Mouse (Mus musculus) CD4-positive, CD25-positive, alpha-beta regulatory T cell, adult 2 months (primary cell): ENCODE data around the gene Olfr93.
"Not testable (repeated sequence)": the region's sequence is repeated elsewhere in the genome, so short reads cannot be mapped to it uniquely, and the experiment has no call there.

Experiments used
- DNase-seq: peaks from one replicate; pipeline ENCODE4 v3.0.0-alpha.2; 2012; ENCODE audit warnings: low read depth, low spot score

The Olfr93 gene

DNA sequence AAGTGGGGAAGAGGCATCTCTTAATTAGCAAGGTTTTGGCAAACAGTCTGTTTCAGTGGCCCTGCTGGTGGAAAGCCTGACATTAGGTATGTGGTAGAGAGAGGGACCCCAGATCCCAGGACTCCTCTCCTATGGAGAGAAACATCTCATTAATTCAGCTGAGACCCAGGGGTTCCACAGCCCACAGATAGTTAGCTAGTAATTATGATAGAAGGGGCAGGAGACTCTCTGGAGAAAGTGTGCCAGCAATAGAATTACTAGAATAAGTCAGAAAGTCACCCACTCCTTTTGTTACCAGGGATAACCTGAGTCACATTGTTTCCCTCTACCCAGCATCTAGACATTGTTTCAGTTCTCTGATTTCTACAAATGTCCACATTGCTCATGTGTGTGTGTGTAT lies at the start of gene Olfr93:
Gene Olfr93 (minus strand): TSS at position 101 of the 400 bp plus-strand sequence.
- DNase-seq: no peak

DNA sequence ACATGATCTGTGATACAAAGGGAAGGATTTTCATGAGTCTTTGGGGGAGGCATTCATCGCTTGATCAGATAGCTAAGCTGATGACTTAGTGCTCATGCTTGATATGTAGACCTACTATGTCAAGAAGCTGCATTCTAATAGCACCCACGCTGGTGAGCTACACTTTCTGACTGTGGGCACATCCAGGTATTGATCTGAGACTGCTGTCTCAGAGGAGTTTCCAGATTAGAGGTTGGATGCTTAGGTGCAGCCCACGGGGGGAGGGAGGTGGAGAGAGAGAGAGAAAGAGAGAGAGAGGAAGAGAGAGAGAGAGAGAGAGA lies 42.6 kb upstream of the Olfr93 start:
- no peak for DNase-seq

DNA sequence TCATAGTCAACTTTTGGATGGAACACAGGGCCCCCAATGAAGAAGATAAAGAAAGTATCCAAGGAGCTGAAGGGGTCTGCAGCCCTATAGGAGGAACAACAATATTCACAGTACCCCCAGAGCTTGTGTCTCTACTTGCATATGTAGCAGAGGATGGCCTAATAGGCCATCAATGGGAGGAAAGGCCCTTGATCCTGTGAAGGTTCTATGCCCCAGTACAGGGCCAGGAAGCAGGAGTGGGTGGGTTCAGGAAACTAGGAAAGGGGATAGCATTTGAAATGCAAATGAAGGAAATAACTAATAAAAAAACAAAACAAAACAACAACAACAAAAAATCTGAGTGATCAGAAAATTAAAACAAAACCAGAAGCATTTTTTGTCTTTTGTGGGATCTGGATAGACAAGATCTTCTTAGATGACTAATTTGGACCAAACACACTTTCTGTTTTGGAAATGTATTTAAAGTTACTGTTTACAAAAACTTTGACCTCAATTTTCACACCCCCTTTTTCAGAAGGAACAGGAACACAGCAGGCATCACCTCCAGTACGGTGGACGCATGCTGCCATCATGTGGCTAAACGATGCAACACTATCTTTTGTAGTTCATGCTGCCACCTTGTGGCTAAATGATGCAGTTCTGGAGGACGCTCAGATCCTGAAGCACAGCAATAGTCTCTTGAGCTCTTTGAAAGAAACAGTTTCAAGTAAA lies 42.1 kb upstream of the Olfr93 start:
- DNase-seq: peak; percentile 84

DNA sequence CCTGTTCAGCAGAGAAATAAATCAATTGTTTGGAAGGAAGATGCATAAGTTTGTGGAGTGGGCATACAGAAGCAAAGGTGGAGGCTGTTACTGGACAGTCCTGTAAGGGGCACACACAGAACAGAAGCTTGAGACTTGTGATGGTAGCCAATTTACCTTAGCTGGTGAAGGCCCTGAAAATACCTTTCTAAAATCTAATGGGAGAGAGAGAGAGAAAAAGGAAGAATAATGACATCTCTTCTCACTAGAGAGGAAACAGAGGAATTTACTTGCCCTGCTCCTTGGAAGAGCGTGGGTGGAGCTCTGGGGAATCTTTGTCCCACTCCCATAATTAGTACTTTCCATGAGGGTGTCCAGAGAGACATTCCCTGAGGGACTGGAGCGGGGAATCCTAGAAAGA lies 39.6 kb upstream of the Olfr93 start, which contains the start of gene Olfr94:
Gene Olfr94 (minus strand): TSS at position 101 of the 400 bp plus-strand sequence.
- DNase-seq: no peak

DNA sequence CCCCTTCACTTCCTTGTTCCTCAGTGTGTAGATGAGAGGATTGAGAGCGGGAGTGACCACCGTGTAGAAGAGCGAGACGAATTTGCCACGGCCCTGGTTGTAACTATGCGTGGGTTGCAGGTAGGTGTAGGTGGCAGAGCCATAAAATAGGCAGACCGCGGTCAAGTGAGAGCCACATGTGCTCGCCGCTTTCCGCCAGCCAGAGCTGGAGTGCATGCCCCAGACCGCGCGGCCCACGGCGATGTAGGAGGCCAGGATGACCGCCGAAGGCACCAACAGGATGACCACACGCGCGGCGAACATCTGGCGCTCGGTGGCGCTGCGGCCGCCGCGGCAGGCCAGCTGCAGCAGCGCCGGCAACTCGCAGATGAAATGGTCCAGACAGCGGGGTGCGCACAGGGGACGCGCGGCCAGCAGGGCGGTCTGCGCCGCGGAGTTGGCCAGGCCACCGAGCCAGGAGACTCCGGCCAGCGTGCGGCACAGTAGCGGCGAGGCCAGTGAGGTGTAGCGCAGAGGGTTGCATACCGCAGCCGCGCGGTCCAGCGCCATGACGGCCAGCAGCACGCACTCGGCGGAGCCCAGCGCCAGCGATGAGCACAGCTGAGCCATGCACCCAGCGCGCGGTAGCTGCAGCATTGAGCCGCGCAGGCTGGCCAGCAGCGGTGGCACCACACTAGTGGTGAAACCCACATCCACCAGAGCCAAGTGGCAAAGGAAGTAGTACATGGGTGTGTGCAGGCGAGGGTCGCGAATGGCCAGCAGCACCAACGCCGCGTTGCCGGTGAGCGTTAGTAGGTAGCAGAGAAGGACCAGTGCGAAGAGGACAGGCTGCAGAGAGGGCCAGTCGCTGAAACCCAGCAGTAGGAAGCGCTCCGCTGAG lies 35.8 kb upstream of the Olfr93 start:
- no peak for DNase-seq

DNA sequence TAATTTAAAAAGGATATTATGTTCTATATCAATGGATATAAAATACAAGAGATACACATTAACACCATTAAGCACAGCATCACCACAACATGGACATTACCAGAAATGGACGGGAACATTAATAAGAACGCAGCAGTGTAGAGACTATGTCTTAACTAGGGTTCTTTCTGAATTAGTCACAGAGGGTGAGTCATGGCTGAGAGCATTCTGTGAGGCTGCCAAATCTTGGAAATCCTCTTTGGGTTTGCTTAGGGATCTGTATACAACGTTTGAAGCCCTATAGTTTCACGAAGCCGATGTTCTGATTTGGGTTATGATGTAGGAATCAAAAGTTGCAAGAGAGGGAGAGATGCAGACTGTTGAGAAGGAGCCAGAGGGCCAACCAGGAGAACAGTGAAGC lies 33.5 kb upstream of the Olfr93 start:
- no peak for DNase-seq

DNA sequence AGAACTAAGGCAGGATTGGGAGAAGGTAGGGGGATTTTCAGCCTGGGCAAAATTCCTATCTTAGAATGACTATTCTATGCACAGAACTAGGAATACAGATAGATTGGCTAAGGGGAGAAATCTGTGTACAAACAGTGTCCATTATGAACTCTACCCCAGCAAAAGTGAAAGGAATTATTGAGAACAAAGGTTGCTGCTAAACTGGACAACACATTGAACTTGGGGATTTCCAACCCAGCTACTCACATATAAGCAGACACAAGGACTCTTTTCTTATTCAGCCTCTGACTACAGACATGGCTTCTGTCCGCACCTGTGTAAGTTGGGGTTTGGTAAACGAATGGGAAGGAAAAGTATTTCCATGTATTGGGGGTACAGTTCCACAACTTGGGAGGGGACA lies 32.4 kb upstream of the Olfr93 start, which contains the start of gene Ubd:
Gene Ubd (plus strand): TSS at position 237 of the 400 bp plus-strand sequence.
- DNase-seq: no peak

DNA sequence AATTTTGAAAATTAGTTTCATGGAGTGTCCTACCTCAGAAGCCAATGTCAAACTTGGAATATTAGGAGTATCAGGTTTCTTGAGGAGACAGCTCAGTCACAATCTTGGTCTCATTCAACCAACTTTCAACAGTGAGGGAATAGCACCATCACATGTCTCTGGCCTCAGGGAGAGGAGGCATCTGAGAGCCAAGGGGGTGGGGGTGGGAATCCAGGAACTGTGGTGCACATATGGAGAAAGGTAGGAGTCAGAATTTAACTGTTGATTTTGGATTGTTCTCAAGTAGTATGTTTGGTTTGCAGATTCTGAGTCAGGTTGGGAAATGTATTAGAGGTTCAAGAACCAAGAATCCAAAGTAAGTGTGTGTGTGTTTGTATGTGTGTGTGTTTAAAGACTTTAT lies 31.7 kb upstream of the Olfr93 start:
- no peak for DNase-seq

DNA sequence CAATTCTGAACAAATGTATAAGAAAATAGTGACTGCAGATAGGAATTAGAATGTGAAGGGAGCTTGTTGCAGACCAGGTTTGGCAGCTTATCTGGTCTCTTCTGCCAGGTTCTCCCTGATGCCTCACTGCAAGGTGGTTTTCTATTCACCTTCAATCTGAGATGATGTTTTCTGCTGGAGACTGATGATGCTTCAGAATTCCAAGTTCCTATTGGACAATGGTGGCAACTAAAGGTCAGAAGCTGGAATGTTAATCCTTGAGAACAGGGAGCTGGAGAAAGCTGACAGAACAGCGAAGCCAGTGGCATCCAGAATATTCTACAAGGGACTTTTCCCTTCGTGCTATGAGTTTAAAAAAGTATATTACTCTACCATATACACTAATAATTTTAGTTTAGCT lies 29.4 kb upstream of the Olfr93 start:
- no peak for DNase-seq

DNA sequence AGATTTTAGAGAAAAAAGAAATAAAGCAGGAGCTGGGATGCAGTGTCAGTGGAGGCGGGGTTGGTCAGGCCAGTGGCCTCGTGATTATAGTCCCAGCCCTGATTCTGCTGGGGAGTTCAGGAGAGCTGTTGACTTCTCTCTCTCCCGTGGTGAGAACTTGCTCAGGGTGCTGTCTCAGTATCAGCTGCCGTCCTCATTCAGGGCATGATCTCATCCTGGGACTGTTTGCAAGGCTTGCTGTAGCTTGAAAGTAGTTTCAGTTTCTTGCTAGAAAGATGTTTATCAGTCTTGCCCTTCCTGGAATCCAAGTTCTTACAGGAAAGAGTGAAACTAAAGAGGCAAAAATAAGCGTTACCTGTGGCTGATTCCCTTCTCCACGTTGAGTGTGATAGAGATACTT lies 24.2 kb upstream of the Olfr93 start:
- DNase-seq: no peak

DNA sequence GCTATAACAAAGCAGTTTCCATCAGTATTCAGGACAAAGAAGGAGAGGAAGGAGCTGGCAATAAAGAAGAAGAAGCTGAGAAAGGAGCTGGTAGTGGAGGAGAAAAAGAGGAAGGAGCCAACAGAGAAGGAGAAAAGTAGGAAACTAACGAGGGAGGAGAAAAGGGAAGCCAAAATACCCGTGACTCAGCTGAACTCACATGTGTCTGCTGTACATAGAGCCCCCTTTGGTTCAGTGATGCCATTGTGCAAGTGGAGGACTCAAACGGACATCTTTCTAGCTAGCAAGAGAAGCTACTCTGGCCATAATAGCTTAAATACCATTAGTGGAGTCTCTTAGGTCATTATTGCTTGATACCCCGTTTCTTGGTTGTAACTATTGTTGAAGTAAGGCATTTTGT lies 29.9 kb downstream of the Olfr93 start:
- not testable (repeated sequence) for DNase-seq

DNA sequence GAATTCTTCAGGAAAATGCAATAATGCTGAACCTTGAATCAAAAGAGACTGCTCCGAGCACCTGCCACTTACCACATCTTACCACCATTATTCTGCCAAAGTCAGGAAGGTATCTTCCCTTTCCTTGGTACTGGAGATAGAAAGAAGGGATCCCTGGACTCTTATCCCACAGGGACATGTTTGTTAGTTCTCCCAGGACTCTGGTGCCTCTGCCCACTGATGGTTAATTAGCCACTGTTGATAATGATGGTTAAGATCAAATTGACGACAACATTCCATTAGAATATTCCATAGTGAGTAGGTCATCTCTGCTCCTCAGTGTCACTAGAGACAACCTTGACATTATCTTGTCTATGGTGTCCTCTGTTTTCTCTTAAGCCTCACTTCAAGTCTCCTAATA lies 41.3 kb downstream of the Olfr93 start, which contains the start of gene Olfr92:
Gene Olfr92 (minus strand): TSS at position 101 of the 400 bp plus-strand sequence.
- DNase-seq: no peak

DNA sequence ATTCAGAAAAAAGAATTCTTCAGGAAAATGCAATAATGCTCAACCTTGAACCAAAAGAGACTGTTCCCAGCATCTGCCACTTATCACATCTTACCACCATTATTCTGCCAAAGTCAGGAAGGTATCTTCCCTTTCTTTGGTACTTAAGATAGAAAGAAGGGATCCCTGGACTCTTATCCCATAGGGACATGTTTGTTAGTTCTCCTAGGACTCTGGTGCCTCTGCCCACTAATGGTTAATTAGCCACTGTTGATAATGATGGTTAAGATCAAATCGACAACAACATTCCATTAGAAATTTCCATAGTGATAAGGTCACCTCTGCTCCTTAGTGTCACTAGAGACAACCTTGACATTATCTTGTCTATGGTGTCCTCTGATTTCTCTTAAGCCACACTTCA lies 63.1 kb downstream of the Olfr93 start, which contains the start of gene Olfr91:
Gene Olfr91 (minus strand): TSS at position 101 of the 400 bp plus-strand sequence.
- no peak for DNase-seq

DNA sequence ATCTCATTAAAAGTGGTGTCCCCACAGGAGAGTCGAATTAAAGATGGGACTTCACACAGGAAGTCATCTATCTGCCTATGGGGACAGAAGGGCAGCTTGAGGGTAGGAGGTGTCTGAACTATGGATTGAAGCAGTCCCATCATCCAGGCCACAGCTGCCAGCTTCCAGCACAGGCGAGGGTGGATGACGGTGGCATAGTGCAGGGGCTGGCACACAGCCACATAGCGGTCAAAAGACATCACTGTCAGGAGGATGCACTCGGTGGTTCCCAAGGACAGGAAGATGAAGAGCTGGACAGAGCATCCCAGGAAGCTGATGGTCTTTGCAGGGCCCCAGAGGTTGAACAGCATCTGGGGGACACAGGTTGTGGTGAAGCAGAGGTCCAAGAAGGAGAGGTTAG lies 68.0 kb downstream of the Olfr93 start:
- no peak for DNase-seq

DNA sequence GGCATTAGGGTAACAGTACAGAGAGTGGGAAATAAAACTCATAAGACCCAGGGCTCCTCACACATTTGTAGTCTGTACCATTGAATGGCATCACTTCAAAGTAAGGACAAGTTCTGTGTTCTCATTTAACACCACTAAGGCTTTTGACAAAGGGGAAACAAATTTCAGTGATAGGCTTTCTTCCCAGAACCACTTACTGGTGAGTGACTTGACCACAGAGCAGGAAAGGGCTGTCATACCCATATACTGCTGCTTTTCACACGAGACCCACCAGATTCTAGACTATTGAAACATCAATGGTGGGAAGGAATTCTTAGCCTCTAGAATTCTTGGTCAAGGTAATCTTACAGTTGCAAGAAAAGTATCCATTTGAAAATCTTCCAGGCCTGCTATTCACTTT lies 69.1 kb downstream of the Olfr93 start:
- DNase-seq: no peak
